Mouse (Mus musculus): Measurements from ENCODE around the gene Cbl. TPM values are rescaled to one million over a fixed set of nuclear protein-coding genes. Genes with fewer than 3 reads are reported as not detected.
A peak's percentile ranks its signal among the peaks of the same experiment; 100 is the strongest.
"Not testable (repeated sequence)": the region's sequence is repeated elsewhere in the genome, so short reads cannot be mapped to it uniquely, and the experiment has no call there.

Gene Cbl
- polyA plus RNA-seq, 1 experiment from 2014 or later: 12.4 TPM

- H3K9ac ChIP-seq: no peak overlapping the region
- no peak overlapping the region for H3K4me3 ChIP-seq (replicated peaks)
- peak overlapping the region; percentile 51; the same call in 1 of the 2 replicates for H3K27ac ChIP-seq
- H3K4me1 ChIP-seq: peaks cover 17% of the 10 kb centered on the region
- H3K9me3 ChIP-seq: no peaks in the 10 kb centered on the region
- peak overlapping the region; percentile 33 for H3K4me2 ChIP-seq
- 24% methylated on average over 18 of the region's 18 CpGs for WGBS
- ATAC-seq (ENCODE audit: insufficient read depth, low FRiP score, low read depth): no peak
- no peaks in the 10 kb centered on the region for H3K27me3 ChIP-seq (replicated peaks)
- H3K36me3 ChIP-seq: no peaks in the 10 kb centered on the region
Observed at GRCm38 (mm10) chr9:44125546-44126428, 108.1 kb downstream of the Cbl start.

GRCm38 (mm10) chr9:44125026-44125425, 108.8 kb downstream of the Cbl start:
- Histone ChIP-seq H3K4me3 (replicated peaks) (no peak overlapping the region), H3K36me3 (no peaks in the 10 kb centered on the region), H3K27me3 (replicated peaks) (no peaks in the 10 kb centered on the region), H3K4me1 (peaks cover 10% of the 10 kb centered on the region), H3K9ac (no peak overlapping the region), H3K4me2 (no peak overlapping the region), H3K27ac (no peak overlapping the region), H3K9me3 (no peaks in the 10 kb centered on the region)
- ATAC-seq (ENCODE audit: insufficient read depth, low FRiP score, low read depth): no peak
- WGBS: 58% methylated on average over 5 of the region's 5 CpGs

GRCm38 (mm10) chr9:44124317-44124716, 109.5 kb downstream of the Cbl start:
- Histone ChIP-seq H3K27me3 (replicated peaks) (no peaks in the 10 kb centered on the region), H3K27ac (no peak overlapping the region), H3K4me1 (peaks cover 10% of the 10 kb centered on the region), H3K36me3 (no peaks in the 10 kb centered on the region), H3K4me2 (no peak overlapping the region), H3K9ac (no peak overlapping the region), H3K4me3 (replicated peaks) (no peak overlapping the region), H3K9me3 (no peaks in the 10 kb centered on the region)
- WGBS: 68% methylated on average over 6 of the region's 6 CpGs
- ATAC-seq (ENCODE audit: insufficient read depth, low FRiP score, low read depth): no peak

GRCm38 (mm10) chr9:44119948-44120465, 113.8 kb downstream of the Cbl start:
- 58% methylated on average over 8 of the region's 8 CpGs for WGBS
- Histone ChIP-seq H3K4me2 (no peak overlapping the region), H3K9ac (no peak overlapping the region), H3K4me1 (no peaks in the 10 kb centered on the region), H3K27me3 (replicated peaks) (no peaks in the 10 kb centered on the region), H3K9me3 (no peaks in the 10 kb centered on the region), H3K36me3 (no peaks in the 10 kb centered on the region), H3K27ac (no peak overlapping the region), H3K4me3 (replicated peaks) (no peak overlapping the region)
- ATAC-seq (ENCODE audit: insufficient read depth, low FRiP score, low read depth): no peak

GRCm38 (mm10) chr9:44119011-44119410, 114.8 kb downstream of the Cbl start:
- H3K4me3 ChIP-seq (replicated peaks): no peak overlapping the region
- 55% methylated on average over 5 of the region's 5 CpGs for WGBS

GRCm38 (mm10) chr9:44116182-44116581, 117.7 kb downstream of the Cbl start:
- 85% methylated on average over 4 of the region's 4 CpGs for WGBS

More at GRCm38 (mm10) chr9:44119011-44119410, 114.8 kb downstream of the Cbl start:
- H3K27me3 ChIP-seq (replicated peaks): no peaks in the 10 kb centered on the region
- H3K4me2 ChIP-seq: no peak overlapping the region
- H3K9ac ChIP-seq: no peak overlapping the region
- no peaks in the 10 kb centered on the region for H3K4me1 ChIP-seq
- no peak for ATAC-seq (ENCODE audit: insufficient read depth, low FRiP score, low read depth)
- no peak overlapping the region for H3K27ac ChIP-seq
- no peaks in the 10 kb centered on the region for H3K9me3 ChIP-seq
- H3K36me3 ChIP-seq: no peaks in the 10 kb centered on the region

GRCm38 (mm10) chr9:44115599-44115998, 118.2 kb downstream of the Cbl start:
- ATAC-seq (ENCODE audit: insufficient read depth, low FRiP score, low read depth): no peak
- H3K27ac ChIP-seq: no peak overlapping the region
- H3K9me3 ChIP-seq: no peaks in the 10 kb centered on the region
- H3K36me3 ChIP-seq: no peaks in the 10 kb centered on the region
- no peak overlapping the region for H3K4me2 ChIP-seq
- H3K4me1 ChIP-seq: peaks cover 4% of the 10 kb centered on the region
- 87% methylated on average over 9 of the region's 9 CpGs for WGBS
- no peaks in the 10 kb centered on the region for H3K27me3 ChIP-seq (replicated peaks)
- no peak overlapping the region for H3K4me3 ChIP-seq (replicated peaks)
- no peak overlapping the region for H3K9ac ChIP-seq

More at GRCm38 (mm10) chr9:44116182-44116581, 117.7 kb downstream of the Cbl start:
- Histone ChIP-seq H3K36me3 (no peaks in the 10 kb centered on the region), H3K9ac (no peak overlapping the region), H3K27me3 (replicated peaks) (no peaks in the 10 kb centered on the region), H3K4me2 (no peak overlapping the region), H3K9me3 (no peaks in the 10 kb centered on the region), H3K4me1 (peaks cover 3% of the 10 kb centered on the region; the same call in 1 of the 2 replicates), H3K4me3 (replicated peaks) (no peak overlapping the region), H3K27ac (no peak overlapping the region)
- no peak for ATAC-seq (ENCODE audit: insufficient read depth, low FRiP score, low read depth)

GRCm38 (mm10) chr9:44114453-44114852, 119.4 kb downstream of the Cbl start:
- no peaks in the 10 kb centered on the region for H3K9me3 ChIP-seq
- WGBS: 64% methylated on average over 2 of the region's 2 CpGs
- H3K4me3 ChIP-seq (replicated peaks): no peak overlapping the region
- no peaks in the 10 kb centered on the region for H3K36me3 ChIP-seq
- H3K27ac ChIP-seq: no peak overlapping the region
- ATAC-seq (ENCODE audit: insufficient read depth, low FRiP score, low read depth): no peak
- no peaks in the 10 kb centered on the region for H3K27me3 ChIP-seq (replicated peaks)
- H3K4me1 ChIP-seq: peaks cover 15% of the 10 kb centered on the region
- H3K9ac ChIP-seq: no peak overlapping the region
- H3K4me2 ChIP-seq: no peak overlapping the region

- H3K4me2 ChIP-seq: peak within 1 kb of the TSS; percentile 60
- peaks cover 26% of the 10 kb centered on the region for H3K4me1 ChIP-seq
- peak within 1 kb of the TSS; percentile 77; the same call in 1 of the 2 replicates for H3K27ac ChIP-seq
- no peaks in the 10 kb centered on the region; the same call in 1 of the 2 replicates for H3K36me3 ChIP-seq
- H3K4me3 ChIP-seq (replicated peaks): peak within 1 kb of the TSS; percentile 80
- ATAC-seq (ENCODE audit: insufficient read depth, low FRiP score, low read depth): peak; percentile 94
- H3K9ac ChIP-seq: peak within 1 kb of the TSS; percentile 87
- H3K9me3 ChIP-seq: no peaks in the 10 kb centered on the region
- WGBS: 1% methylated on average over 51 of the region's 51 CpGs
- H3K27me3 ChIP-seq (replicated peaks): no peaks in the 10 kb centered on the region
Observed at GRCm38 (mm10) chr9:44113105-44113789, 120.6 kb downstream of the Cbl start, which contains the start of the genes Gm49380 and Rnf26. Gm49380 (minus strand) TSS chr9:44113500. Rnf26 (minus strand) TSS chr9:44113517.

GRCm38 (mm10) chr9:44111909-44112308, 121.9 kb downstream of the Cbl start:
- not testable (repeated sequence) for H3K36me3 ChIP-seq; ATAC-seq (ENCODE audit: insufficient read depth, low FRiP score, low read depth); H3K27me3 ChIP-seq (replicated peaks); H3K9ac ChIP-seq; H3K27ac ChIP-seq; H3K9me3 ChIP-seq
- 53% methylated on average over 10 of the region's 12 CpGs for WGBS
- Histone ChIP-seq H3K4me3 (replicated peaks) (peak overlapping the region; percentile 19), H3K4me2 (peak overlapping the region; percentile 60), H3K4me1 (peaks cover 39% of the 10 kb centered on the region)

GRCm38 (mm10) chr9:44109360-44110095, 124.3 kb downstream of the Cbl start:
- Histone ChIP-seq H3K9me3 (no peaks in the 10 kb centered on the region), H3K27ac (no peak overlapping the region; the same call in 1 of the 2 replicates), H3K9ac (no peak overlapping the region), H3K36me3 (no peaks in the 10 kb centered on the region; the same call in 1 of the 2 replicates), H3K4me2 (peak overlapping the region; percentile 38), H3K4me1 (peaks cover 49% of the 10 kb centered on the region), H3K4me3 (replicated peaks) (peak overlapping the region; percentile 10), H3K27me3 (replicated peaks) (no peaks in the 10 kb centered on the region)
- no peak for ATAC-seq (ENCODE audit: insufficient read depth, low FRiP score, low read depth)
- WGBS: 19% methylated on average over 9 of the region's 9 CpGs
